Mouse (Mus musculus): ENCODE data around the gene Ube3b. TPM values are rescaled to one million over a fixed set of nuclear protein-coding genes. Genes with fewer than 3 reads are reported as not detected.

The Ube3b gene
- polyA plus RNA-seq, 1 experiment from 2014 or later, result 23.0 TPM

- TF ChIP-seq CTCF (IDR thresholded peaks at IDR 0.05; ENCODE audit: low read depth), result no peak
- H3K4me2 ChIP-seq (replicated peaks; ENCODE audit: low read depth), result no peak overlapping the region
- no peaks in the 10 kb centered on the region for H3K9me3 ChIP-seq (ENCODE audit: control insufficient read depth)
- H3K27me3 ChIP-seq (replicated peaks; ENCODE audit: control insufficient read depth, insufficient read depth, low read length), result no peaks in the 10 kb centered on the region
- WGBS, result 75% methylated on average over 6 of the region's 6 CpGs
- no peak overlapping the region for H3K27ac ChIP-seq (ENCODE audit: low read depth, low read length)
- H3K4me3 ChIP-seq (ENCODE audit: low read depth, low read length), result no peak overlapping the region
- no peaks in the 10 kb centered on the region for H3K4me1 ChIP-seq (replicated peaks; ENCODE audit: control insufficient read depth, insufficient read depth, low read length)
- ATAC-seq, result no peak
- H3K36me3 ChIP-seq (ENCODE audit: control insufficient read depth, insufficient read depth), result no peaks in the 10 kb centered on the region
- no peak overlapping the region for H3K9ac ChIP-seq (ENCODE audit: low read depth, low read length)
Measured at GRCm38 (mm10) chr5:114426732-114427131, 46.3 kb downstream of the Ube3b start.

- Histone ChIP-seq H3K27me3 (replicated peaks; ENCODE audit: control insufficient read depth, insufficient read depth, low read length) (no peaks in the 10 kb centered on the region), H3K27ac (ENCODE audit: low read depth, low read length) (no peak overlapping the region), H3K4me1 (replicated peaks; ENCODE audit: control insufficient read depth, insufficient read depth, low read length) (no peaks in the 10 kb centered on the region), H3K9me3 (ENCODE audit: control insufficient read depth) (no peaks in the 10 kb centered on the region), H3K4me3 (ENCODE audit: low read depth, low read length) (no peak overlapping the region), H3K4me2 (replicated peaks; ENCODE audit: low read depth) (no peak overlapping the region), H3K9ac (ENCODE audit: low read depth, low read length) (no peak overlapping the region), H3K36me3 (ENCODE audit: control insufficient read depth, insufficient read depth) (no peaks in the 10 kb centered on the region)
- ATAC-seq, result no peak
- WGBS, result 55% methylated on average over 18 of the region's 18 CpGs
- no peak for TF ChIP-seq CTCF (IDR thresholded peaks at IDR 0.05; ENCODE audit: low read depth)
Measured at GRCm38 (mm10) chr5:114428621-114429020, 48.2 kb downstream of the Ube3b start.

GRCm38 (mm10) chr5:114429781-114430180 is 49.4 kb downstream of the Ube3b start:
- Histone ChIP-seq H3K36me3 (ENCODE audit: control insufficient read depth, insufficient read depth) (peaks cover 2% of the 10 kb centered on the region; the same call in 1 of the 2 replicates), H3K27ac (ENCODE audit: low read depth, low read length) (no peak overlapping the region), H3K9ac (ENCODE audit: low read depth, low read length) (no peak overlapping the region), H3K4me2 (replicated peaks; ENCODE audit: low read depth) (no peak overlapping the region), H3K9me3 (ENCODE audit: control insufficient read depth) (no peaks in the 10 kb centered on the region), H3K4me1 (replicated peaks; ENCODE audit: control insufficient read depth, insufficient read depth, low read length) (no peaks in the 10 kb centered on the region), H3K27me3 (replicated peaks; ENCODE audit: control insufficient read depth, insufficient read depth, low read length) (no peaks in the 10 kb centered on the region), H3K4me3 (ENCODE audit: low read depth, low read length) (no peak overlapping the region)
- TF ChIP-seq CTCF (IDR thresholded peaks at IDR 0.05; ENCODE audit: low read depth), result no peak
- no peak for ATAC-seq
- WGBS, result 84% methylated on average over 7 of the region's 7 CpGs

GRCm38 (mm10) chr5:114434359-114434758 is 54.0 kb downstream of the Ube3b start:
- ATAC-seq, result no peak
- no peak for TF ChIP-seq CTCF (IDR thresholded peaks at IDR 0.05; ENCODE audit: low read depth)
- Histone ChIP-seq H3K4me3 (ENCODE audit: low read depth, low read length) (no peak overlapping the region), H3K4me1 (replicated peaks; ENCODE audit: control insufficient read depth, insufficient read depth, low read length) (no peaks in the 10 kb centered on the region), H3K9ac (ENCODE audit: low read depth, low read length) (no peak overlapping the region), H3K27me3 (replicated peaks; ENCODE audit: control insufficient read depth, insufficient read depth, low read length) (no peaks in the 10 kb centered on the region), H3K36me3 (ENCODE audit: control insufficient read depth, insufficient read depth) (peaks cover 30% of the 10 kb centered on the region; the same call in 1 of the 2 replicates), H3K9me3 (ENCODE audit: control insufficient read depth) (no peaks in the 10 kb centered on the region), H3K4me2 (replicated peaks; ENCODE audit: low read depth) (no peak overlapping the region), H3K27ac (ENCODE audit: low read depth, low read length) (no peak overlapping the region)
- 86% methylated on average over 8 of the region's 8 CpGs for WGBS

- 95% methylated on average over 14 of the region's 14 CpGs for WGBS
- Histone ChIP-seq H3K4me2 (replicated peaks; ENCODE audit: low read depth) (no peak overlapping the region), H3K27ac (ENCODE audit: low read depth, low read length) (no peak overlapping the region), H3K4me1 (replicated peaks; ENCODE audit: control insufficient read depth, insufficient read depth, low read length) (no peaks in the 10 kb centered on the region), H3K36me3 (ENCODE audit: control insufficient read depth, insufficient read depth) (peaks cover 30% of the 10 kb centered on the region; the same call in 1 of the 2 replicates), H3K27me3 (replicated peaks; ENCODE audit: control insufficient read depth, insufficient read depth, low read length) (no peaks in the 10 kb centered on the region), H3K4me3 (ENCODE audit: low read depth, low read length) (no peak overlapping the region), H3K9me3 (ENCODE audit: control insufficient read depth) (no peaks in the 10 kb centered on the region), H3K9ac (ENCODE audit: low read depth, low read length) (no peak overlapping the region)
- no peak for TF ChIP-seq CTCF (IDR thresholded peaks at IDR 0.05; ENCODE audit: low read depth)
- no peak for ATAC-seq
Measured at GRCm38 (mm10) chr5:114435588-114435987, 55.2 kb downstream of the Ube3b start.

- 1% methylated on average over 43 of the region's 43 CpGs for WGBS
- peaks cover 14% of the 10 kb centered on the region; the same call in 1 of the 2 replicates for H3K36me3 ChIP-seq (ENCODE audit: control insufficient read depth, insufficient read depth)
- TF ChIP-seq CTCF (IDR thresholded peaks at IDR 0.05; ENCODE audit: low read depth), result no peak
- peak within 1 kb of the TSS; percentile 28; the same call in 1 of the 2 replicates for H3K27ac ChIP-seq (ENCODE audit: low read depth, low read length)
- H3K4me2 ChIP-seq (replicated peaks; ENCODE audit: low read depth), result peak within 1 kb of the TSS; percentile 89
- 0 out of 2 replicates have a peak, but pooled peaks cover 3% of the 10 kb centered on the region for H3K4me1 ChIP-seq (replicated peaks; ENCODE audit: control insufficient read depth, insufficient read depth, low read length)
- peak; percentile 97 for ATAC-seq
- no peaks in the 10 kb centered on the region for H3K9me3 ChIP-seq (ENCODE audit: control insufficient read depth)
- H3K4me3 ChIP-seq (ENCODE audit: low read depth, low read length), result peak within 1 kb of the TSS; percentile 76
- H3K9ac ChIP-seq (ENCODE audit: low read depth, low read length), result peak within 1 kb of the TSS; percentile 54
- no peaks in the 10 kb centered on the region for H3K27me3 ChIP-seq (replicated peaks; ENCODE audit: control insufficient read depth, insufficient read depth, low read length)
Measured at GRCm38 (mm10) chr5:114443566-114444367, 63.4 kb downstream of the Ube3b start, which contains the start of the genes Mmab and Mvk. Mmab (minus strand) TSS chr5:114444060. Mvk (plus strand) TSS chr5:114444269.

Measured in intestine, postnatal 0 days (tissue).